Mouse (Mus musculus): Measurements from ENCODE around the gene Cmtm2b. TPM values are rescaled to one million over a fixed set of nuclear protein-coding genes. Genes with fewer than 3 reads are reported as not detected.
A peak's percentile ranks its signal among the peaks of the same experiment; 100 is the strongest.
"Not testable (repeated sequence)": the region's sequence is repeated elsewhere in the genome, so short reads cannot be mapped to it uniquely, and the experiment has no call there.

The Cmtm2b gene
- total RNA-seq (2014; fragmentation: Nextera tagmentation): not detected in 2 replicates
- not detected in 2 replicates for total RNA-seq (2017)

DNA sequence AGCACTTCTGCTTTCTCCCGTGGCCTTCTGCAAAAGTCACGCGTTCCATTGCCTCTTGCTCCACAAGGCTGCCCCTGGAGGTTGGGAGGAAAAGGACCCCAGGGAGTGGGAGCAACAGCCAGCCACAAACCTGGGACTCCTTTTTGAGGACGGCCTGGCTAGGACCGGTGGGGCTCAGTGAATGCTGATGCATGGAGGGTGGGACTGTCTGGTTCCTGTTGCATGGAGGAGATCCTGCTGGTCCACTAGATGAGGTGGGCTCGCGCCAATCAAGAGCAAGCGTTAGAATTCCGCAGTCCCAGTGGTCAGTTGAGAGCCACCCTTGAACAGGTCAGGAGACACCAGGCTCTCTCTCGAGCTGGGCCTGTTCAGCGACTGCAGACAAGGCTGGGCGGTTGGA is at the start of gene Cmtm2b:
Gene Cmtm2b (plus strand): TSS at position 301 of the 400 bp plus-strand sequence.
- ATAC-seq (replicated peaks; ENCODE audit: poor library complexity, severe bottlenecking): not testable (repeated sequence)

DNA sequence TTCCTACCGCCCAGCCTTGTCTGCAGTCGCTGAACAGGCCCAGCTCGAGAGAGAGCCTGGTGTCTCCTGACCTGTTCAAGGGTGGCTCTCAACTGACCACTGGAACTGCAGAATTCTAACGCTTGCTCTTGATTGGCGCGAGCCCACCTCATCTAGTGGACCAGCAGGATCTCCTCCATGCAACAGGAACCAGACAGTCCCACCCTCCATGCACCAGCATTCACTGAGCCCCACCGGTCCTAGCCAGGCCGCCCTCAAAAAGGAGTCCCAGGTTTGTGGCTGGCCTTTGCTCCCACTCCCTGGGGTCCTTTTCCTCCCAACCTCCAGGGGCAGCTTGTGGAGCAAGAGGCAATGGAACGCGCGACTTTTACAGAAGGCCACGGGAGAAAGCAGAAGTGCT is 28.9 kb upstream of the Cmtm2b start, which contains the start of gene Cmtm2a:
Gene Cmtm2a (minus strand): TSS at position 101 of the 400 bp plus-strand sequence.
- not testable (repeated sequence) for ATAC-seq (replicated peaks; ENCODE audit: poor library complexity, severe bottlenecking)

DNA sequence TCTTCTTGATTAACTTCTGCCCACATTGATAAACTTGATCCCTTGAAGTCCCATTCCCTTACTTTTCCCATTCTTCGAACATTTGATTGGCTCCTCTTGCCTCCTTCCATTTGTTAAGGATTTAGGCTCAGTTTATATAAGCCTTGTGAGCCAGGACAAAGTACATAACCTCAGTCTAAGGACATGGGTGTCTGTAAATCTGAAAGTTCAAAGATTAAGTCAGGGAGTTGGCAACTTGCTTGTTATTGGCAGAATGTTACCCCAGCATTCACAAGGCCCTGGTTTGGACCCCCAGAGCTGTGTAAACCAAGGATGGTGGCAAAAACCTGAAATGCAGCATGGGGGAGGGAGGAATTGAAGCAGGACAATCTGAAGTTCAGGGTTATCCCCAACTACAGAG is 27.6 kb upstream of the Cmtm2b start:
- no peak for ATAC-seq (replicated peaks; ENCODE audit: poor library complexity, severe bottlenecking)

DNA sequence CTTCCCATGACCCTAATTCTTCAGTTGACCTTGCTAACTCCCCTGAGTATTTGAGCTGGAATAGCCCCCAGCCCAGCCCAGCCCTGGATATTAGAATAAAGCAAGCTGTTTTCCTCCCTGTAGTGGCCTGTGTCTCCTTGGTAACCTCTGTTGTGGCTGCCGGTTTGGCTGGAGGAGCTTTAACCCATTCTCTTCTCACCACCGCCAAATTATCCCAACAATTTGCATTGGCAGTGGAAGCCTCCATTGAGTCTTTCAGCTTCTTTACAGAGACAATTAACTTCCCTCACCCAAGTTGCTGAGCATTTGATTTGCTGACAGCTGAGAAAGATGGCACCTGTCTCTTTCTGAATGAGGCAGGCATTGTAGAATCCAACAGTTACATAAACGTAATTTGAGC is 20.5 kb upstream of the Cmtm2b start:
- not testable (repeated sequence) for ATAC-seq (replicated peaks; ENCODE audit: poor library complexity, severe bottlenecking)

DNA sequence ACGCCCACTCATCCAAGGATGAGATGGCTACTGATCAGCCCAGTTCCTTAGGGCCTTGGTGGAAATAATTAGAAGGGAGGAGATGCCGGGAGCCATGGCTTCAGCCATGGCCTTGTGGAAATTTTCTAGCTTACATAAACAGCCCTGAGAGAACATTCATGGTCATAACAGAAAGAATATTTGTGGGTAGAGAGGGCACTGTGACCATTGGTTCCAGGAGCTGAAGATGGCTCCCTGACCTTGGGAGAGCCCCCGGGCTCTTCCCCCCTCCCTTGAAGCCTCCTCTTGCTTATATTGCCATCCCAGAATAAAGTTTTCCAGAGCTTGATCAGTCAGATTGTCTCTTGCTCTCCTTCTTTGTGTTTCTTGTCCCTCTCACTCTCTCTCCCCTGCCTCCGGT is 19.5 kb upstream of the Cmtm2b start:
- not testable (repeated sequence) for ATAC-seq (replicated peaks; ENCODE audit: poor library complexity, severe bottlenecking)

DNA sequence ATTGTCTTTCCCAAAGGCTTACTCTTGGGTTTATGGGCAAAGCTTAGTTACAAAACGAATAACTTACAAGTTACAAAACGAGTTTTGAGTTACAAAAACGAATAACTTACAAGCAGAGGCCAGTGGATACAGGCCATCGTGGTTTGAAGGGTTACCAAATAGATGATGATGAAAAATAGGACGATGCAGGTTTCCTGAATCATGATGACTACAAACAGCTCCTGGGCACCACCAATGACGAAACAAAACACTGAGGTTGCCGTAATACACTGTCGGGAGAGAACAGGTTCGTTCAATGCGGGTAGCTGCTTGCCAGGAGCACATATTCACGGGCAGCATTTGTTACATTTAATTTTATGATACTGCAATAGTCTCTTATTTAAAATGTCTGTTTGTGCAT is 17.1 kb upstream of the Cmtm2b start:
- ATAC-seq (replicated peaks; ENCODE audit: poor library complexity, severe bottlenecking): peak; percentile 59

DNA sequence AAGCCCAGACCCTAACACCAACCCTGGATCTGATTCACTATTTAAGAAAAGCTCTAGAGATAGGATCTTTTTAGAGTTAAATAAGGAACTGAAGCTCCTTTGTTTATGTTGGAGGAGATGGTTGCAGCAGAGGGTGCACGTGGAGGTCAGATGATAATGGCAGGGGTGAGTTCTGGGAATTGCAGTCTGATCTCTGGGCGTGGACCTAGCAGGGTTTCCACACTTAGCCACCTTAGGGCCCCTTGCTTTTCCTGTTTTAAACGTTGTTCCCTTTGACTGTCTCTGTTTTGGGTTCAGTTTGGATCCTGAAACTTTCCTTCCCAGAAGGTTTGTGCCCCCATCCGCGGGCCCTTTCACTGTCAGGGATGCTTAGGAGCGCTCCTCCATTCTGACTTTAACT is 13.7 kb upstream of the Cmtm2b start:
- ATAC-seq (replicated peaks; ENCODE audit: poor library complexity, severe bottlenecking): not testable (repeated sequence)

DNA sequence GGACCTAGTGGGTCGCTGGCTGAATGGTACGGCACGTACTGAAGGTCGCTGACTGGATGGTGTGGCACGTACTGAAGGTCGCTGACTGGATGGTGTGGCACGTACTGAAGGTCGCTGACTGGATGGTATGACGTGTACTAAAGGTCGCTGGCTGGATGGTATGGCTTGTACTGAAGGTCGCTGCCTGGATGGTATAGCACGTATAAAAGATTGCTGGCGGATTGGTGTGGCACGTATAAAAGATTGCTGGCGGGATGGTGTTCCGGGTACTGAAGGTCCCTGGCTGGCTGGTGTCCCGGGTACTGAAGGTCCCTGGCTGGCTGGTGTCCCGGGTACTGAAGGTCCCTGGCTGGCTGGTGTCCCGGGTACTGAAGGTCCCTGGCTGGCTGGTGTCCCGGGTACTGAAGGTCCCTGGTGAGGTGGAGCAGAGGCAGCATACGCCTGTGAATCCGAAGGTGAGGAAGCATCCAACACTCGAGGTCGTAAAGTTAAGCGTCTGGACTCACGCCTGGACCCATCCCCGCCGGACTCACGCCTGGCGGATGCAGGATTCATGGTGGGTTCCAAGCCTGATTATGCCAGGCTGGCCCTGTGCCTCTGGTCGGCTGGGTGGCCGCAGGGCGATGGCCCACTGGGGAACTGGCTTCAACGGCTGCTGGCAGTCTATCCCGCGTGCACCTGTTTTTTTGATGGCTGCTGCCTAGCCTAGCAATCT is 12.4 kb upstream of the Cmtm2b start, which contains the start of the genes Gm45711 and Cmtm1:
Gene Gm45711 (minus strand): TSS at position 641 of the 715 bp plus-strand sequence.
Gene Cmtm1 (minus strand): TSS at position 705 of the 715 bp plus-strand sequence.
- ATAC-seq (replicated peaks; ENCODE audit: poor library complexity, severe bottlenecking): not testable (repeated sequence)

DNA sequence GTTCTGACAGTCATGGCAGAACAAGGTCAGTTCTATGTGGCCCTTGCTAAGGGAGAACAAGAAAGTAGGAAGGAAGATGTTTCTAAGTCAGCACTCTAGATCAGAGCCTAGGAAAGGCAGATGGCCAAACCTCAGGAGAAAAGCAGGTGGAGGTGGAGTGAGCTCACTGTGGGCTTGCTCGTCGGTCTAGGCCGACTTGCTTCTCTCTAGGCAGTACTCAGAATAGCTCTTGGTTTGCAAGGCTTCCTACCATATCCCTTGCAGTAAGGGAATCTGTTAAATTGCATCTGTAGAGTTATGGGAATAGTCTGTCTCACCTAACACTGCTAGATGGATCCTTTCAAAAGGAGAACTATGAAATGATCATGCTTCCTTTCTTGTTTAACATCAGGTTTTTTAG is 10.0 kb upstream of the Cmtm2b start:
- ATAC-seq (replicated peaks; ENCODE audit: poor library complexity, severe bottlenecking): not testable (repeated sequence)

DNA sequence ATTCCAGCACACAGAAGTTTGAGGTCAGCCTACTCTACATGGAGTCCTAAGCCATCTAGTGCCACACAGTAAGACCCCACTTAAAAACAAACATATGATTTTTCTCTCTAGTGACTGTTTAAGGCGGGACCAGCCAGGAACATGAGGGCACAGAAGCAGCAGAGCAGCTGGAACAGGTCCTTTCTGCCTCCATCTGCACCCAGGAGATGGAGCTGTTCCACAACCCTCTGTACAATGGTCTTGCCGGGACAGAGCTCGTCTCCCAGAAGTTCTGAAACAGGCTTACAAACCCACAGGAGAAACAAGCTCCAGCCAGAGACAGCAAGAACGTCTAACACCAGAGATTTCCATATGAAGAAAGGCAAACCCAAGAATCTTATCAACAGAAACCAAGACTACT is 8.7 kb upstream of the Cmtm2b start:
- no peak for ATAC-seq (replicated peaks; ENCODE audit: poor library complexity, severe bottlenecking)

DNA sequence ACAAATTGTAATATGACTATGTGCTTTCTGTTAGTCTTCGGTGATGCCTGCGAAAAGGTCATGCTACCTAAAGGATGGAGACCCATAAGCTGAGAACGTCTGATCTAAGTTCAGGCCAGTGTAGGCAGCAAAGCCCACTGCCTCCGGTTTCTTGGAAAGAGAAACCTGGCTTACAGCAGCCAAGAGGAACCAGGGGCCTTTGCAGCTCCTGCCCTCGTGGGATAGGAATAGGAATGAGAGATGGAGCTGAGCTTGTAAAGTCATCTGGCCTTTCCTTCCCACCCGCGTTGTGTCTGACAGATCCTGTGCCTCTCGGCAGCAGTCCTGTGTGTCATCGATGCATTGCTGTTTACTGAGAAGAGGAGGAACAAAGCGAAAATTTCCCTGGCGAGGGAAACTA is 763 bp upstream of the Cmtm2b start, which contains the start of gene Gm11020:
Gene Gm11020 (plus strand): TSS at position 301 of the 400 bp plus-strand sequence.
- not testable (repeated sequence) for ATAC-seq (replicated peaks; ENCODE audit: poor library complexity, severe bottlenecking)

DNA sequence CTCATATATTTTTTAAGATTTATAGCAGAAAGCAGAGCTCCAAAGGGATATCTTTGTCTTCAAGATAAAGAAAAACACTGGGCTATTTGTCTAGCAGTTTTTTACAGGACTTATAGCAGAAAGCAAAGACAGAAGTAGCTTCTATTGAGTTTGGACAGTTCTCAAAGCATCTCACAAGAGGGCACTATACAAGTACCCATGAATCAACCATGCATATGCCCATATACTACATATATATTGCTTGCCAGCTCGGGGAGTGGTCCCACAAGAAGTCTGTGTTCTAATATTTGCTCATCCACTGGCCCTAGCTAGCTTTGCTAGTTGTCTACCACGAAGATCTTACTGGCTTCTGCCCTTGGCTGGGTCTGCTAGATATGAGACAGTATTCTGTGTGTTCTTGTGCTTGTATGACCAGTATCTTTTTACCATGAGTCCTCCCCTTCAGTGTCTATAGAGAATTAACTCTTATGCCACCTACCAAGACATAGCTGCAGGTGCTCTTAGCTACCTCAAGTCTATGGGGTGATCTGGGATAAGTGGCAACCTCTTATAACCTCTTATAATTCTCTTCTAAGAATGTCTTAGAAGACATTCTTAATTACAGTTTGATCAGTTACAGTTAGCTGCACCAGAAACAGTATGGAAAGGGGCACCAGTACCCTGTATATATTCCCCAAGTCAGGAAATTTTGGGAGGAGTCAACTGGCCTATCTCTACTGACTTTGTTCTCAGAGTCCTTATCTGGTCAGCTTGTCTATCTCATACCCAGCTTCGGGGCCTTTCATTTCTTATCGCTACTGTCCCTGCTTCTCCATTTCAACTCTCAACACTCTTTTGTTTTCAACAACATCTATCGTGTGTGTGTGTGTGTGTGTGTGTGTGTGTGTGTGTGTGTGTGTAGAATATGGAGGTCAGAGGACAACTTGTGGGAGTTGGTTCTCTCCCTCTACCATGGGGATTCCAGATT is 10.9 kb downstream of the Cmtm2b start:
- ATAC-seq (replicated peaks; ENCODE audit: poor library complexity, severe bottlenecking): no peak

DNA sequence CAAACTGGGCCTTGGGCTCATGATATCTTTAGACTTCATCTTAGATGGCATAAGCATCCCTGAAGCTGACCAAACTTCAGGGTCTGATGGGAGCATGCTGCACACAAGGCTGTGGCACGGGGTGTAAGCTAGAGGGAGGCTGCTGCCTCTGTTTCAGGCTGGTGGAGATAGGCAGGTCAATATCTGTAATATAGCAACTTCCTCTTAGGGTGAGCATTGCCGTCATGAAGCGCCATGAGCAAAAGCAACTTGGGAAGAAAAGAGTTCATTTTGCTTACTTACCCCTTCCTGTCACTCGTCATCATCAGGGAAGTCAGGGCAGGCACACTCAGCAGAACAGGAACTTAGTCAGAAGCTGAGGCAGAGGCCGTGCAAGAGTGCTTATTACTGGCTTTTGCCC is 11.8 kb downstream of the Cmtm2b start:
- peak; percentile 86 for ATAC-seq (replicated peaks; ENCODE audit: poor library complexity, severe bottlenecking)

DNA sequence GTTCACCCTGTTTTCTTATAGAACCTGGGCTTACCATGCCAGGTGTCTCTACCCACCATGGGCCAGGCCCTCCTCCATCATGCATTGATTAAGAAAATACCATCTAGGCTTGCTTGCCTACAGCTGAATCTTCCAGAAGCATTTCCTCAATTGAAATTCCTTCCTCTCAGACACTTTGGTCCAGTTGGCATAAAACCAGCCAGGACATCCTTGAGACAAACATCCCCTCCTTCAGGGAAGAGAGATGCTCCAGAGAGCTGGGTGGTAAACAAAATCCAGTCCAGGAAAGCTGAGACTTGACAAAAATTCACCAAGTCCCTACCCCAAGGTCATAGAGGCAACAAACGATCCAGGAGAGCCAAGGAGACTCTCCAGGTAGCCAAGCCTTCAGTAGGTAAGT is 12.2 kb downstream of the Cmtm2b start:
- no peak for ATAC-seq (replicated peaks; ENCODE audit: poor library complexity, severe bottlenecking)

DNA sequence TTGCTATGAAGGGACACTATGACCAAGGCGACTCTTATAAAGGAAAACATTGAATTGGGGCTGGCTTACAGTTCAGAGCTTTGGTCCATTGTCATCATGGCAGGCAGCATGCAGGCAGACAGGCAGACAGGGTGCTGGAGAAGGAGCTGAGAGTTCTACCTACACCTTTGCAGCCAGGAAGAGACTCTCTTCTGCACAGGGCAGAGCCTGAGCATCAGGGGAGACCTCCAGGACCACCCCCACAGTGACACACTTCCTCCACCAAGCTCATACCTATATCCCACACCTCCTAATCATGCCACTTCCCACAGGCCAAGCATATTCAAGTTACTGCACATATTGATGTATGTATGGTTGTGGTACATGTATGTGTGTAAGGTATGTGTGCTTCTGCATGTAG is 14.8 kb downstream of the Cmtm2b start:
- no peak for ATAC-seq (replicated peaks; ENCODE audit: poor library complexity, severe bottlenecking)

DNA sequence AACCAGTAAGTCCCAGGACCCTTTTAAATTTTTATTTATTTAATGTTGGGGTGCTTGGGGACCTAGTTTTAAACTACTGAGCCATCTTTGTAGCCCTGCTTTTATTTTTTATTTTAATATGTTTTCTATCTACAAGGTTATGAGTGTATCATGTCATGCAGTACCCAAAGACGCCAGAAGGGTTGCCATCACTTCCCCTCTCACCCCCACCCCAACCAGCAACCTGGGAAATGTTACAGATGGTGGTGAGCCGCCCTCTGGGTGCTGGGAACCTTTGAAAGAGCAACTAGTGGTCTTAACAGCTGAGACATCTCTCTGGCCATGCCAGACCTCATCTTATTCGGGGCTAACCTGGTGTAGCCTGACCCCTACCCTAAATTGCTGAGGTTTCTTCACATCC is 15.9 kb downstream of the Cmtm2b start:
- no peak for ATAC-seq (replicated peaks; ENCODE audit: poor library complexity, severe bottlenecking)

DNA sequence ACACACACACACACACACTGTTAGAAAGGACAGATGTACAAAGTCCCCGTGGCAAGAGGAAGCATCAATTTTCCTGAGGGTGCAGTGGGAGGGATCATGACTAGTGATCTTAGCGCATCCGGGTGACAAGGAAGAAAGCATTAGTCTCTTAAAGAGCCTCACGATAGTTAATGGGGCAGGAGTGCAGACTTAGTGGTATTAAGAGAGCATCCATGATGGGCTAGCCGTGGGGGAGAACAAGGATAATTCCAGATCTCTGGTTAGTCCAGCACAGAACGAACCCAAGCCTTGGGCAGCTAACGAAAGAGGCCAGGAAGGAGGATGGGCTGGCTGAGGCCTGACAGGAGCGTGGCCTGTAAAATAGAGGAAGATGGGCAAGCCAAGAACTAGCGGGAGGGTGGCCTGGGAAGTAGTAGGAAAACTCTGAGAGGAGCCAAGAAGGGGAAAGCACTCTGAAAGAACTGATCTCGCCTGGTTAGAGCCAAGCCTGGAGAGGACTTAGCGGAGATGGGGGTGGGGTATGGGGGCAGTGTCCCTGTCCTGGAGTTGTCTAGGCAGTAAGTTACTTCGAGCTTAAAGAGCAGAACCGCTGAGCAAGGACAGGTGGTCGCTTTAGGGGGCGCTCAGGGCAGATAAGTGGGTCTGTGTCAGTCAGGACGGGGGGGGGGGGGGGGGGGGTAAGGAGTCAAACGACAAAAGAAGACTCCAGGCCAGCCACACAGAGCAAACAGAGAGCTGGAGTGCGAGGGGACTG is 17.4 kb downstream of the Cmtm2b start, which contains the start of gene Cmtm3:
Gene Cmtm3 (plus strand): TSS at position 182 of the 754 bp plus-strand sequence.
- ATAC-seq (replicated peaks; ENCODE audit: poor library complexity, severe bottlenecking): no peak

DNA sequence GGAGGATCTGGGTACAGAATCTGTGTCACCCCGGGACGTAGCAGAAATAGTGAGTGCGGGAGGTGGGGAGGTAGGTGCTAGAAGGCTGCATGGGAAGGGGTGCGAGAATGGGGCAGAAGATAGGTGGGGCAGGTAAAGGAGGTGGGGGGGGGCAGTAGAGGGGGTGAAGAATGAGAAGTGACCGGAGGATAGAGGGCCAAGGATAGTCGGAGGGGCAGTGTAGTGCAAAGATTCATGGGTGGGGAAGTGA is 17.9 kb downstream of the Cmtm2b start:
- ATAC-seq (replicated peaks; ENCODE audit: poor library complexity, severe bottlenecking): no peak

DNA sequence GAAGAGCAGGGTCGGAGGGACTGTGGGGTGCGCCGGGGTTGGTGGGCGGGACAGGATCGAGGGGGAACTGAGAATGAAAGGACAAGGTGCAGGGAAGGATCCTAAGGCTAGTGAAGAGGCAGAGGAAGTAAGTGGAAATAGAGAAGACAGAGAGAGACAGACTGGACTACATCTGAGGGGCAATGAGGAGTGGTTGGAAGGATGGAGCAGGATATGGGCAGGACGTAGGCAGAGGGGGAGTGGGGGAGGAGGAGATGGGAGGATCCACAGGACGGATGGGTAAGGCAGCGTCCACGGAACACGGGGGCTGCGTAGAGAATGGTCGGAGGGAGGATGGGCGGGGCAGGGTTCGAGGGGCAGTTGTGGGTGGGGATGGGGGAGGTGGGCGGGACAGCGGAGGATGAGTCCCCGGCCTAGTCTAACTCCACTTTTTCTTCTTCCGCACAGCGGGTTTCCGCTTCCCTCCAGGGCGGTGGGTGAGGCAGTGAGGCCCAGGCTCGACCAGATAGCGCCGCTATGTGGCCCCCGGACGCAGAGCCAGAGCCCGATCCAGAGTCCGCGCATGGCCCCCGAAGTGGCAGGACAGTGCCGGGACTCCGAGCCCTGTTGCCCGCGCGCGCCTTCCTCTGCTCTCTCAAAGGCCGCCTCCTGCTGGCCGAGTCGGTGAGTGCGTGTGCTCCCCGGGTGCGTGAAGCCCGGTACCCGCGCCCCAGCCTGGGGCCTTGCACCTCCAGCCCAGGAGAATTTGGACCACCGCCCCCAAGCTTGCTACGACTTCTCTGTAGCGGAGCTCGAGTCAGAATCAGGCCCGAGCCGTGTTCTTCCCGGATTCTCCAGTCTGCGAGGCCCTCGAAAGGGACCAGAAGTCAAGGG is 18.4 kb downstream of the Cmtm2b start:
- peak; percentile 58 for ATAC-seq (replicated peaks; ENCODE audit: poor library complexity, severe bottlenecking)

All from granulocyte monocyte progenitor cell, adult 5-6 weeks (primary cell).